Mouse (Mus musculus) midbrain, embryonic 14.5 days (tissue): ENCODE measurements at regions not wholly inside any gene's neighbourhood (a gene's known extent, or its start where the extent isn't known, plus 50 kb on each side); places are given as distances from the start of the nearest gene placed in this dataset.
"Not testable (repeated sequence)": the region's sequence is repeated elsewhere in the genome, so short reads cannot be mapped to it uniquely, and the experiment has no call there.

ENCODE experiments used
- ATAC-seq: fragments of 200-750 bp; cut with Nextera tagmentation; 2 replicates; pipeline ENCODE4 v1.8.0; 2017; ENCODE audit warnings: moderate number of reproducible peaks, moderate library complexity; ENCODE audit not compliant: low FRiP score, low TSS enrichment
- DNase-seq: peaks from one replicate; pipeline ENCODE4 v3.0.0-alpha.2; 2015
- H3K27ac ChIP-seq: fragments of 300-500 bp; sonication (generic); replicated peaks from 2 replicates; pipeline ENCODE4 v1.5.1; 2014; ENCODE audit warnings: mild to moderate bottlenecking, low read depth, low read length, moderate library complexity
- H3K27me3 ChIP-seq: fragments of 300-500 bp; sonication (generic); 2 replicates; pipeline ENCODE4 v1.6.1; 2014; ENCODE audit warnings: low read length, control low read depth, mixed read lengths; ENCODE audit not compliant: control insufficient read depth, insufficient read depth
- H3K36me3 ChIP-seq: fragments of 300-500 bp; sonication (generic); 2 replicates; pipeline ENCODE4 v1.6.1; 2014; ENCODE audit warnings: low read length, control low read depth; ENCODE audit not compliant: control insufficient read depth, insufficient read depth
- H3K4me1 ChIP-seq: fragments of 300-500 bp; sonication (generic); 2 replicates; pipeline ENCODE4 v1.6.1; 2014; ENCODE audit warnings: mild to moderate bottlenecking, antibody characterized with exemption, low read length, control low read depth; ENCODE audit not compliant: control insufficient read depth, insufficient read depth
- H3K4me2 ChIP-seq: fragments of 300-500 bp; sonication (generic); 2 replicates; pipeline ENCODE4 v1.6.1; 2014; ENCODE audit warnings: mild to moderate bottlenecking, low read length, moderate library complexity
- H3K4me3 ChIP-seq: fragments of 300-500 bp; sonication (generic); replicated peaks from 2 replicates; pipeline ENCODE4 v1.5.1; 2014; ENCODE audit warnings: low read depth, low read length
- H3K9ac ChIP-seq: fragments of 300-500 bp; sonication (generic); replicated peaks from 2 replicates; pipeline ENCODE4 v1.6.1; 2014; ENCODE audit warnings: mild to moderate bottlenecking, low read length, moderate library complexity
- H3K9me3 ChIP-seq: fragments of 300-500 bp; sonication (generic); 2 replicates; pipeline ENCODE4 v1.6.1; 2016; ENCODE audit warnings: low read length, control low read depth, mixed read lengths; ENCODE audit not compliant: control insufficient read depth
- WGBS: fragments of 180-500 bp; shearing (Covaris S2); extraction: QIAGEN DNeasy Blood & Tissue Kit; methylation state at CpG from one replicate; pipeline ENCODE4 v1.1.7; 2014; 5-methylcytosine and 5-hydroxymethylcytosine counted together

DNA sequence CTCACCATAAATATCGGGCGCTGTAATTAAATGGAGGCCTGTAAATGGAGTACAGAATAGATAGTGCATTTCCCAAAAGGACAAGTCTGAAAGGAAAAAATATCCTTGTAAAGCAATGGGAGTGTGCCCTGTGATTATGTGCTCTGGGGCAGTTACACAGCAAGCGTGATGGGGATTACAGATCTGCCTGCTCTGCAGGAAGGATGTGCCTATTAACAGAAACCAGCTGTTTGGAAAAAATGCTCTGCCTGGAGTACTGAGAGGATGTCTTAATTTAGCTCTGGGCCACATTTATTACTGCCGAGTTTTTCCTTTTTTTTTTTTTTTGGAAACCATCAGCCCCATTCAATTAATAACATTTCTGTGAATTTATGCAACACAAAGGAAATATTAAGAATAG, 344.9 kb upstream of the Tpk1 start:
- no peak overlapping the region for H3K27ac ChIP-seq
- H3K4me1 ChIP-seq = no peaks in the 10 kb centered on the region
- H3K27me3 ChIP-seq = no peaks in the 10 kb centered on the region
- H3K9me3 ChIP-seq = no peaks in the 10 kb centered on the region
- no peak overlapping the region for H3K9ac ChIP-seq
- H3K4me3 ChIP-seq = no peak overlapping the region
- WGBS = 52% methylated on average over 4 of the region's 4 CpGs
- no peaks in the 10 kb centered on the region for H3K36me3 ChIP-seq
- no peak overlapping the region for H3K4me2 ChIP-seq
- DNase-seq (peak; percentile 44), ATAC-seq (peak; percentile 50; the same call in 1 of the 2 replicates)

- H3K4me1 ChIP-seq, H3K4me2 ChIP-seq, H3K4me3 ChIP-seq, H3K36me3 ChIP-seq, H3K9ac ChIP-seq, H3K27me3 ChIP-seq, DNase-seq, H3K27ac ChIP-seq, H3K9me3 ChIP-seq, ATAC-seq: not testable (repeated sequence)
Observed at GRCm38 (mm10) chr6:44007196-44007595, 341.1 kb upstream of the Tpk1 start.
